Mouse (Mus musculus) stomach, embryonic 16.5 days (tissue): Measurements from ENCODE around the gene Rhou. TPM values are rescaled to one million over a fixed set of nuclear protein-coding genes. Genes with fewer than 3 reads are reported as not detected.

Source experiments
- ATAC-seq: fragments of 200-750 bp; cut with Nextera tagmentation; 2 replicates; pipeline ENCODE4 v1.8.0; 2017; ENCODE audit warnings: moderate number of reproducible peaks, moderate TSS enrichment; ENCODE audit not compliant: insufficient read depth, low FRiP score
- H3K27ac ChIP-seq: fragments of 300-500 bp; sonication (generic); 2 replicates; pipeline ENCODE4 v1.5.1; 2014; ENCODE audit warnings: low read length
- H3K27me3 ChIP-seq: fragments of 300-500 bp; sonication (generic); 2 replicates; pipeline ENCODE4 v1.6.1; 2014; ENCODE audit warnings: low read length, control low read depth, mixed read lengths; ENCODE audit not compliant: control insufficient read depth, insufficient read depth
- H3K36me3 ChIP-seq: fragments of 300-500 bp; sonication (generic); 2 replicates; pipeline ENCODE4 v1.6.1; 2014; ENCODE audit warnings: low read length; ENCODE audit not compliant: control insufficient read depth, insufficient read depth
- H3K4me1 ChIP-seq: fragments of 300-500 bp; sonication (generic); 2 replicates; pipeline ENCODE4 v1.6.1; 2014; ENCODE audit warnings: low read length, control low read depth, mixed read lengths; ENCODE audit not compliant: control insufficient read depth, insufficient read depth
- H3K4me2 ChIP-seq: fragments of 300-500 bp; sonication (generic); 2 replicates; pipeline ENCODE4 v1.6.1; 2014; ENCODE audit warnings: low read depth, low read length, mixed read lengths
- H3K4me3 ChIP-seq: fragments of 300-500 bp; sonication (generic); replicated peaks from 2 replicates; pipeline ENCODE4 v1.5.1; 2014; ENCODE audit warnings: mild to moderate bottlenecking, low read length
- H3K9ac ChIP-seq: fragments of 300-500 bp; sonication (generic); 2 replicates; pipeline ENCODE4 v1.6.1; 2014; ENCODE audit warnings: low read length
- H3K9me3 ChIP-seq: fragments of 300-500 bp; sonication (generic); replicated peaks from 2 replicates; pipeline ENCODE4 v1.6.1; 2016; ENCODE audit warnings: low read length, control low read depth; ENCODE audit not compliant: control insufficient read depth
- WGBS: fragments of 180-500 bp; shearing (Covaris S2); extraction: QIAGEN DNeasy Blood & Tissue Kit; methylation state at CpG from one replicate; pipeline ENCODE4 v1.1.7; 2014; 5-methylcytosine and 5-hydroxymethylcytosine counted together
- polyA plus RNA-seq: library from polyadenylated mRNA; unstranded; fragments of >200 nt; fragmentation: Nextera tagmentation; extraction: Ambion mirVana; gene quantifications from 2 replicates; pipeline ENCODE4 v1.2.1, GENCODE M21; 2015

Rhou gene
- polyA plus RNA-seq, 1 experiment from 2014 or later: 8.7 TPM

DNA sequence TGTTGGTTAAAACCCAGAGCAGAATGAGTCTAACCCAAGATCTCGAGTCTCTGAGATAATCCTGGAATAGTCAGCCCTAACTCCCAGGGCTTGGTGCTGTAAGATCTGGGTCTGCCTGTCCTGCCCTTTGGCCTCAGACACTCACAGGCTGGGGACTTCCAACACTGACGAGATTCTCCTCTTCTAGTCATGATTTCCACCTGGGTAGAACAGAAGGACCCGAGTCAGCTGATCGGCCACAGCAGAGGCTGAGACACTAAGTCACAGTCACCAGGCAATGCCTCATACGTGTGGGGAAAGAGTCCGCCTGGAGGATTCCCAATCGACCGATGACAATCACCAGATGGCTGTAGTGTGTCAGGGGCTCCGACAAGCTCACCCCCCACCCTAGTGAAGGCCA is 42.4 kb downstream of the Rhou start:
- no peak overlapping the region for H3K27ac ChIP-seq
- 61% methylated on average over 9 of the region's 9 CpGs for WGBS
- no peak overlapping the region for H3K4me3 ChIP-seq
- H3K4me1 ChIP-seq: peaks cover 12% of the 10 kb centered on the region
- no peak overlapping the region for H3K9ac ChIP-seq
- no peaks in the 10 kb centered on the region for H3K36me3 ChIP-seq
- no peaks in the 10 kb centered on the region for H3K9me3 ChIP-seq
- no peaks in the 10 kb centered on the region for H3K27me3 ChIP-seq
- no peak for ATAC-seq
- H3K4me2 ChIP-seq: no peak overlapping the region

DNA sequence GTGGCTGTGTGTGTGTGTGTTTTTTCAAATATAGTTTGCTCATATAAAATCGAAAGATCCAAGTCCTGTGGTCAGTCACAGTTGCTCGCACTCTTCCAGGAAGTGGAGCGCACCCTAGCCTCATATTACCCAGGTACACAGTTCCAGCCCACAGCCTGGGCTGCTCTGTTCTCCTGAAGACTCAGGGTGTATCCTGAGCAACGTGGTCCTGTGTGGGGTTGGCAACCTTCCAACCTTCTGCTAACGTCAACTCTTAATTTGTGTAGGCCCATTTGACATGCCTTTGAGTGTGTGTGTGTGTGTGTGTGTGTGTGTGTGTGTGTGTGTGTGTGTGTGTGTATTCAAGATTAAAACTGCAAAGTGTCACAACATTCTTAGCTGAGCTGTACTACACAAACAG is 43.6 kb downstream of the Rhou start:
- WGBS: 40% methylated on average over 5 of the region's 5 CpGs
- peak; percentile 83 for ATAC-seq
- no peaks in the 10 kb centered on the region for H3K36me3 ChIP-seq
- no peak overlapping the region for H3K9ac ChIP-seq
- no peaks in the 10 kb centered on the region for H3K9me3 ChIP-seq
- H3K27me3 ChIP-seq: no peaks in the 10 kb centered on the region
- no peak overlapping the region for H3K4me3 ChIP-seq
- no peak overlapping the region for H3K4me2 ChIP-seq
- peak overlapping the region; percentile 42; the same call in 1 of the 2 replicates for H3K27ac ChIP-seq
- H3K4me1 ChIP-seq: peaks cover 20% of the 10 kb centered on the region

DNA sequence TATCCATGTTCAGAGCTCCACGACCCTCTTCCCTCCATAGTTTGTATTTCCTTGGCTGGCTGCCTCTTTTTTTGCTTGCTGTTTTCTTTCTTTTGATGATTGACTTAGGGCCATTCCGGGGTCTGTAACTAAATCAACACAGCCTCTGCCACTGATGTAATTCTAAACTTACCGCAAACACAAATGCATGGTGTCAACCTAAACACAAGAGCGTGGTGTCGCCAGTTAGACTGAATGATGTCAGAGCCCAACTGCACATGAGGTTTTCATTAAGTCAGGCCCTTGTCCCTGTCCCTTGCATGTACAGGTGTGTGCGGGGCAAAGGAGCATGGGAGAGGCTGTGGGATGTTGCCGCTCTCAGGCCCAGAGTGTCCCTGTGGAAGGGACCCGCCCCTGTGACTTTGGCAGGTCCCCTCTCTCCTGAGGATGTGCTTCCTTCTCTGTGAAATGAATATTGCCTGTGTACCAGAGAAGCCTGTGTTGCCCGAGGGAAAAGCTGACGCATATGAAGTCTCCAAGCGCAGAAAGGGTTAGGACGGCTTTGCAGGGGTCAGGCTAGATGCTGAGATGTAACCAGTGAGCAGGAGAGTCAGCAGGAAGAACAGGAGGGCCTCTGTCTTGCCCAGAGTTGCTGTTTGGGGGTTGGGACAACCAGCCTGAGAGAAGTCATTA is 46.8 kb downstream of the Rhou start:
- whole genome bisulfite sequencing: 46% methylated on average over 12 of the region's 12 CpGs
- ATAC-seq: no peak

DNA sequence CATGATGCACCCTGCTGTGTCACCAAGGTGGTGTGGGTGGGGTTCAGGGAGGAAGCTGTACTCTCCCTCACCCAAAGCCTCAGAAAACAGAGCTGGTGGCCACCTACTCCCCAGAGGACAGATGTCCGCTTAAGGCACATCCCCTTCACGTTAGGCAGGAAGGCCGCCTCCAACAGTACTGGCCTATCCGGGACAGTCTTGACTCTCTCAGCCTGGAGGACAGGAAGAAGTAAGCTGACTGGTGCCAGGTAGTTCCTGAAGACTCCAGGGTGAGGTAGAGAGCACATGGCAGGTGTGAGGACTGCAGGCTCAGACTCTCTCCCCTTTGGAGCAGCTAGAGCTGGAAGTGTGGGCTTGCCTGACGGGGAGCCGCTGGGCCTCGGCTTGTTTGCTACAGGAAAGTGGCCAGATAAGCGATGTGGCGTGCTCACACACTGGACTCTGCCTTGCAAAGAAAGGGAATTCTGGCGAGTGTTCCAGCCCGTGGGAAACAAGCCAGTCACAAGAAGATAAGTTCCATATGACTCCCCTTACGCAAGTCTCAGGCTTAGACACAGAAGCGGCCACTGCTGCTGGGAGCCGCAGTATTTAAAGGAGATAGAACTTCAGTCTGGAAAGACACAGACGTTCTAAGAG is 48.3 kb downstream of the Rhou start:
- no peaks in the 10 kb centered on the region for H3K27me3 ChIP-seq
- H3K4me2 ChIP-seq: peak overlapping the region; percentile 25; the same call in 1 of the 2 replicates
- WGBS: 30% methylated on average over 15 of the region's 15 CpGs
- H3K9ac ChIP-seq: 0 out of 2 replicates have a peak overlapping the region, but pooled peaks have one; percentile 32
- H3K4me1 ChIP-seq: peaks cover 25% of the 10 kb centered on the region
- peak overlapping the region; percentile 82 for H3K27ac ChIP-seq
- ATAC-seq: peak; percentile 74
- H3K36me3 ChIP-seq: no peaks in the 10 kb centered on the region
- H3K9me3 ChIP-seq: no peaks in the 10 kb centered on the region
- no peak overlapping the region for H3K4me3 ChIP-seq

More for the DNA sequence above, 46.8 kb downstream of the Rhou start:
- no peak overlapping the region for H3K4me2 ChIP-seq
- no peaks in the 10 kb centered on the region for H3K27me3 ChIP-seq
- H3K27ac ChIP-seq: peak overlapping the region; percentile 33; the same call in 1 of the 2 replicates
- H3K9me3 ChIP-seq: no peaks in the 10 kb centered on the region
- no peak overlapping the region for H3K9ac ChIP-seq
- H3K4me3 ChIP-seq: no peak overlapping the region
- H3K36me3 ChIP-seq: no peaks in the 10 kb centered on the region
- peaks cover 25% of the 10 kb centered on the region for H3K4me1 ChIP-seq

- Histone ChIP-seq H3K9ac (peak overlapping the region; percentile 16; the same call in 1 of the 2 replicates), H3K4me2 (no peak overlapping the region), H3K36me3 (no peaks in the 10 kb centered on the region), H3K4me1 (peaks cover 24% of the 10 kb centered on the region), H3K27ac (no peak overlapping the region), H3K27me3 (no peaks in the 10 kb centered on the region), H3K4me3 (no peak overlapping the region), H3K9me3 (no peaks in the 10 kb centered on the region)
- no peak for ATAC-seq
- whole genome bisulfite sequencing: 58% methylated on average over 5 of the region's 5 CpGs
Measured at GRCm38 (mm10) chr8:123705376-123705775, 51.6 kb downstream of the Rhou start.

DNA sequence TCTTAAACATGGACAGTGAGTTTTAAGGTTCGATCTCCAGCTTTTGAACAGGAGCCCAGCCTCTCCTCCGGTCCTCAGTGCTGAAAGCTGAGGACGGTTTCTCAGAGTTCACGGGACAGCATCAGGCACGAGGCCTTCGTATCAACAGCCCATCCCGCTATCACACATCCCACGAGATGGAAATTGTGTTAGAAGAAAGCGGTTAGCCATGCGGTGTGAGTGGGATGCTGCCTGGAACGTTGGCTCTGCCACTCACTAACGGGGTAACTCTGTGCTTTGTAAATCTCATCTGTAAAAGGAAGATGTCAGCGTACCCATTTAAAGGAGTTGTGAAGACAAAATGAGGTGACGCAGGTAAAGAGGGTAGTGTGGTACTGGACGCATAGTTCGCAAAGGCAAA is 53.4 kb downstream of the Rhou start:
- no peak overlapping the region for H3K4me3 ChIP-seq
- H3K4me1 ChIP-seq: peaks cover 14% of the 10 kb centered on the region
- no peak overlapping the region for H3K4me2 ChIP-seq
- 88% methylated on average over 16 of the region's 16 CpGs for WGBS
- no peak for ATAC-seq
- no peaks in the 10 kb centered on the region for H3K27me3 ChIP-seq
- H3K36me3 ChIP-seq: no peaks in the 10 kb centered on the region
- H3K9ac ChIP-seq: no peak overlapping the region
- H3K9me3 ChIP-seq: no peaks in the 10 kb centered on the region
- no peak overlapping the region for H3K27ac ChIP-seq

GRCm38 (mm10) chr8:123708729-123709128 is 55.0 kb downstream of the Rhou start:
- H3K9me3 ChIP-seq: no peaks in the 10 kb centered on the region
- no peaks in the 10 kb centered on the region for H3K36me3 ChIP-seq
- WGBS: 42% methylated on average over 8 of the region's 8 CpGs
- H3K27ac ChIP-seq: no peak overlapping the region
- no peak overlapping the region for H3K9ac ChIP-seq
- no peak overlapping the region for H3K4me2 ChIP-seq
- ATAC-seq: peak; percentile 78
- H3K4me1 ChIP-seq: peaks cover 8% of the 10 kb centered on the region
- no peak overlapping the region for H3K4me3 ChIP-seq
- no peaks in the 10 kb centered on the region for H3K27me3 ChIP-seq

GRCm38 (mm10) chr8:123710335-123710734 is 56.6 kb downstream of the Rhou start:
- peak; percentile 76; the same call in 1 of the 2 replicates for ATAC-seq

More at GRCm38 (mm10) chr8:123710335-123710734, 56.6 kb downstream of the Rhou start:
- no peaks in the 10 kb centered on the region for H3K9me3 ChIP-seq
- no peak overlapping the region for H3K4me2 ChIP-seq
- H3K4me3 ChIP-seq: no peak overlapping the region
- H3K9ac ChIP-seq: no peak overlapping the region
- WGBS: 62% methylated on average over 5 of the region's 5 CpGs
- peaks cover 8% of the 10 kb centered on the region for H3K4me1 ChIP-seq
- peak overlapping the region; percentile 78 for H3K27ac ChIP-seq
- no peaks in the 10 kb centered on the region for H3K36me3 ChIP-seq
- no peaks in the 10 kb centered on the region for H3K27me3 ChIP-seq
